Mouse (Mus musculus) urinary bladder, postnatal 10 days (tissue): ENCODE results near the gene Thpo.

ENCODE experiments used
- DNase-seq: peaks from one replicate; pipeline ENCODE4 v3.0.0; 2022; ENCODE audit warnings: low spot score

Thpo gene

GRCm38 (mm10) chr16:20703699-20704400, 30.5 kb downstream of the Thpo start:
- DNase-seq = no peak

- DNase-seq = no peak
Observed at GRCm38 (mm10) chr16:20703071-20703470, 31.2 kb downstream of the Thpo start.

DNA sequence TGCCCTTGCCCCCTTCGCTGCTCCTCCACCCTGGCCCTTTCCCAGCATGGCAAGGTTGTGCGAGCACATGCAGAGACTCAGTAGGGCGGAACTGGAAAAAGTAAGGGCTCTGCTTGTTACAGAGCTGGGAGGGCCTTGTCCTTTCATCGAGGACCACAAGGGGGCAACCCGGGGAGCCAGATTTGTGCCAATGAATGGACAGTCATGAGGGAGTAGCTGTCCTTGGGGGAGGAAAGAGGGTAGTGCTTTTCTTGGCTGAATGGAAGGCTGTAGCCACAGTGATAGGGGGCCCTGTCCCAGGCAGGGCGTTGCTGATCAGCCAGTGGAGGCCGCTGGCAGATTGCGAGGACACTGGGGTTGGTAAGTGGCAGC, 31.8 kb downstream of the Thpo start:
- no peak for DNase-seq

GRCm38 (mm10) chr16:20701729-20702521, 32.4 kb downstream of the Thpo start:
- DNase-seq = no peak

- no peak for DNase-seq
Observed at GRCm38 (mm10) chr16:20701316-20701715, 33.0 kb downstream of the Thpo start.

- DNase-seq = no peak
Observed at GRCm38 (mm10) chr16:20700036-20700435, 34.3 kb downstream of the Thpo start.

DNA sequence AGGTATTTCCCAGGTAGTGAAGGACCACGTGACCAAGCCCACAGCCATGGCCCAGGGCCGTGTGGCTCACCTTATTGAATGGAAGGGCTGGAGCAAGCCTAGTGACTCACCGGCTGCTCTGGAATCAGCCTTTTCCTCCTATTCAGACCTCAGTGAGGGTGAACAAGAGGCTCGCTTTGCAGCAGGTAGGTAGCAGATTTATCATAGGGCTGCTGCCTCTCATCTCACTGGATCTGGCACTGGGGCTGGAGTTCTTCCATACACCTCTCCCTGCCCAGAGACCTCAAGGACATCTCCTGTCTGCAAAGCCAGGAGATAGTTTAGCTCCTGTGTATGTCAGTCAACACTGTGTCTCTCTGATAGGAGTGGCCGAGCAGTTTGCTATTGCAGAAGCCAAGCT, 35.0 kb downstream of the Thpo start:
- no peak for DNase-seq

DNA sequence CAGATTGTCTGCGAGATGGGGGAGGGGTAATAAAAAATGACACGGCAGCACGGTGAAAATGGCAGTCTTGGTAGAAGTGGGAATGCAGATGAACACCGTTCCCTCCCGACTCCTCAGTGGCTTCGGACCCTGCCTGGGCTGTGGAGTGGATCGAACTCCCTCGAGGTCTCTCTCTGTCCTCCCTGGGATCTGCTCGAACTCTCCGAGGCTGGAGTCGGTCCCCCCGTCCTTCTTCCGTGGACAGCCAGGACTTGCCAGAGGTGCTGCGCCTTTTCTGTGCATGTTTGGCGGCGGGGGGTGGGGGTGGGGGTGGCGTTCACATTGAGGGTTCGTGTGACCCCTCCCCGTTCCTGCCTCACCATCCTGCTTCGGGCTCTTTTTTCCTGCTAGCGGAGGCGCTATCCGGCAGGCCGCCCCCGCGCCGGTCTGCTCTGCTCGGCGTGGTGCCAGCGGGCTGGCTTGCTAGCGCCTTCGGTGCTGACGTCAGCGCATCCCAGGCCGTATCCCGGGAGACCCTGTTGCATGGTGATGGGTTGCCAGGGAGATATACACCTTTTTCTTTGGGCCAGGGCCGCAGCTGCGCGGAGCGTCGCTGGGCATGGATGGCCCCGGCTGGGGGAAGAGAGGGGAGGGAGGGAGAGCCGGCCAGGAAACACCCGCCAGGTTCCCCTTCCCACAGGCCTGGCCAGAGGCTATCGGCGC, 38.5 kb downstream of the Thpo start:
- no peak for DNase-seq

- no peak for DNase-seq
Observed at GRCm38 (mm10) chr16:20694781-20695180, 39.5 kb downstream of the Thpo start.

DNA sequence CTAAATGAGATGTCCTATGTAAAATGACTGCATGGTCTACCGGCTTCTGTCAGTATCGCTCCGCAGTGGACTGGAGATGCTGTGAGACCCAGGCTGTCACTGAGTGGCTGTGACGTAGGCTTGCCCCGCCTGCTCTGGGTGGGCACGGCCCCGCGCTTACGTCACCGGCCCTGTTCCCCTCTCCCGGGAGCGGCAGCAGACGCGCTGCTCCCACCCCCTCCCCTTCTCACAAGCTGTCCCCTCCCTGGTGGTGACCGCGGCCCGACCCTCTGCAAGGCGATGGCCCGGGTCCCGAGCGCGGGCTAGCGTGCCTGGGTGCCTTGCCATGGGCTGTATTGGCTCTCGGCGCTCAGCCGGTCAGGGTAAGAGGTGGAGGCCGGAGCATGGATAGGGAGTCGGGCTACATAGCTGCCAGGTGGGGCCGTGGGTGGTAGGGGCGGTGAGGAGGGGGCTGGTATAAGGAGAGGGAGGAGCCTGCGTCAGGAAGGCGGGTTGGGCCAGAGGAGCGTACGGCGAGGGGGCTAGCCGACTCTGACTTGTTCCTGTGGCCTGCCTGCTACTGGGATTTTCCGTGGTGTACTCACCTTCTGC, 41.1 kb downstream of the Thpo start, which contains the start of gene Fam131a:
TSS of gene Fam131a (plus strand) at position 131 of the 591 bp plus-strand sequence.
- no peak for DNase-seq

GRCm38 (mm10) chr16:20692241-20692965, 41.9 kb downstream of the Thpo start:
- DNase-seq = no peak

DNA sequence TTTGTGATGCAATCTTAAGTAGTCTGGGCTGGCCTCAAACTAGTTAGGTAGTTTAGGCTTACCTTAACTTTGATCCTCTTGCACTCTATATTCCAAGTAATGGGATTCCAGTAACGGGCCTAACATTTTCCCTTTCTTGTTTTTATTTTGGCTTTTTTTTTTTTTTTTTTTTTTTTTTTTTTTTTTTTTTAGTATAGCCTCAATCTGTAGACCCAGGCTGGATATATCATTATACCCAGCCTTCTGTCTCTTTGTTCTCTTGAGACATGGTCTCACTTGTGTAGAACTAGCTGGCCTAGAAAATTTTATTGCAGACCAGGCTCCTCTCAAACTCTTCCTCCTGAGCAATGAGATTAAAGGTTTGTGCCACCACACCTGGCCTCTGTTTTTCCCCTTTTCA, 42.7 kb downstream of the Thpo start:
- no peak for DNase-seq

DNA sequence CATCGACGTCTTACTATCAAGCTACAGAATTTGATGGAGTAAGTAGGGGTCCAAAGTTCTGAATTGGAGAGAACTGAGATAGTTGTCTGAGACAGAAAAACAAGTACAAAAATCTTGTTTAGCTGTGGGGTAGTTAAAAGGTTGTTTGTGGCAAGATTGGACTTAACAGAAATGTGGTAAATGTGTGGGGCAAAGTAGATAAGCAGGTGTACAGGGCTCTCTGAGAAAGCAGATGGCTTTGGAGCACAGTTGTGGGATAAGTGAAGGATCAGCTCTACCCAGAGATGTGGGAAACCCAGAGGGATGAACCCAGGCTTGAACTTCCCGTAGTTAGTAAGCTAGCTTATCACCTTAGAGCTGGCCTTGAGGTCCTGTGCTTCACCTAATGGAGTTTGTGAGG, 43.5 kb downstream of the Thpo start:
- no peak for DNase-seq

DNA sequence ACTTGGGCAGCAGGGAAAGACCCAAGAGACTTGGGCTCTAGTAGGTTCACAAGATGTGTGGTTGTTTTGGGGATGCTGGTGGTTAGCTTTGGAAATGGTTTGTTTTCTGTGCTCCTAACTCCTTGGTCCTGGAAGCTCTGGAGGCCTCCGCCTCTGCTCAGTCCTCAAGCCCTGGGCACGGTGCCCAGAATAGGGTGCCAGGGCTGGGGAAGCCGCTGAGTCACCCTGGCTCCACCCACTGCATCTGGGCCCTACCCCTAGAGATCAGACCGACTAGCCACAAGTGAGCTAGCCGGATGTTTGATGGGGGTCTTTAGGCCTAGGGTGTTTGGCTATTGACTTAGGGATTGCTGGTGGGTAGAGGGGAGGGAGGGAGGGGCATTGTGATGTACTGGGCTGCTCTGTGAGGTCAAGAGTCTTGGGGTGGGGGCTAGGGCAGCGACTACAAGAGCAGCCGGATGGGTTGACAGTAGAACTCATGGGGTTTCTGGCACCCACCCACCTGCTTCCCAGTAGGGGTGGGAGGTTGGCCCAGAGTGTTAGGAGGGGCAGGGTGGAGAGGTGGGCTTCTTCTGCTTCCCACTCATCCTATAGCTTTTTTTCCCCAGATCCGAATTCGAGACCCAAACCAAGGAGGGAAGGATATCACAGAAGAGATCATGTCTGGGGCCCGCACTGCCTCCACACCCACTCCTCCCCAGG, 56.2 kb downstream of the Thpo start:
- peak; percentile 45 for DNase-seq

- DNase-seq = no peak
Observed at GRCm38 (mm10) chr16:20677380-20677779, 56.9 kb downstream of the Thpo start.

DNA sequence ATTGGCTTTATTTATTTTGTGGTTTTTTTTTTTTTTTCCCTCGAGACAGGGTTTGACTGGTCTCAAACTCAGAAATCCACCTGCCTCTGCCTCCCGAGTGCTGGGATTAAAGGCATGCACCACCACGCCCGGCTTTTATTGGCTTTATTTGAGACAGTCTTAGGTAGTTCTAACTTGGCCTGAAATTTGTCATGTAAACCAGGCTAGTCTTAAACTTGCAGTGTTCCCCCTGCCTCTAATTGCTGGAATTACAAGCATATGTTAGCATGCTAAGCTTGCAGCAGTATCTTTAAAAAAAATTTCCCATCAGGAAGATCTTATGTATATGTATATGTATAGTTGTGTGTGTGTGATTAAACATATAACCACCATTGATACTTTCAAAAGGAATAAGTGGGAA, 57.6 kb downstream of the Thpo start:
- DNase-seq = no peak

GRCm38 (mm10) chr16:20675213-20675612, 59.1 kb downstream of the Thpo start:
- DNase-seq = no peak
